Mouse (Mus musculus) neural tube, embryonic 12.5 days (tissue): ENCODE results near the gene Plxnb1. TPM values are rescaled to one million over a fixed set of nuclear protein-coding genes. Genes with fewer than 3 reads are reported as not detected.

ENCODE experiments used
- ATAC-seq: fragments of 200-750 bp; cut with Nextera tagmentation; 2 replicates; pipeline ENCODE4 v1.8.0; 2017; ENCODE audit warnings: low read depth, mild to moderate bottlenecking, moderate TSS enrichment, moderate library complexity; ENCODE audit not compliant: low FRiP score
- H3K27ac ChIP-seq: fragments of 300-500 bp; sonication (generic); 2 replicates; pipeline ENCODE4 v1.5.1; 2016
- H3K27me3 ChIP-seq: fragments of 300-500 bp; sonication (generic); replicated peaks from 2 replicates; pipeline ENCODE4 v1.6.1; 2016; ENCODE audit warnings: mild to moderate bottlenecking
- H3K36me3 ChIP-seq: fragments of 300-500 bp; sonication (generic); 2 replicates; pipeline ENCODE4 v1.6.1; 2016; ENCODE audit warnings: mild to moderate bottlenecking
- H3K4me1 ChIP-seq: fragments of 300-500 bp; sonication (generic); 2 replicates; pipeline ENCODE4 v1.6.1; 2016
- H3K4me2 ChIP-seq: fragments of 300-500 bp; sonication (generic); replicated peaks from 2 replicates; pipeline ENCODE4 v1.6.1; 2016; ENCODE audit warnings: mild to moderate bottlenecking
- H3K4me3 ChIP-seq: fragments of 300-500 bp; sonication (generic); 2 replicates; pipeline ENCODE4 v1.5.1; 2016
- H3K9ac ChIP-seq: fragments of 300-500 bp; sonication (generic); 2 replicates; pipeline ENCODE4 v1.6.1; 2016; ENCODE audit warnings: mild to moderate bottlenecking
- H3K9me3 ChIP-seq: fragments of 300-500 bp; sonication (generic); 2 replicates; pipeline ENCODE4 v1.6.1; 2016; ENCODE audit warnings: mild to moderate bottlenecking
- WGBS: fragments of 180-500 bp; shearing (Covaris S2); methylation state at CpG from one replicate; pipeline ENCODE4 v1.1.7; 2016; 5-methylcytosine and 5-hydroxymethylcytosine counted together
- polyA plus RNA-seq: library from polyadenylated mRNA; unstranded; fragments of >200 nt; fragmentation: Nextera tagmentation; extraction: Ambion mirVana; gene quantifications from 2 replicates; pipeline ENCODE4 v1.2.1, GENCODE M21; 2016

The Plxnb1 gene
- polyA plus RNA-seq, 1 experiment from 2014 or later = 38.3 TPM

- no peaks in the 10 kb centered on the region for H3K9me3 ChIP-seq
- peak overlapping the region; percentile 100; the same call in 1 of the 2 replicates for H3K27ac ChIP-seq
- peak overlapping the region; percentile 88 for H3K4me2 ChIP-seq
- peak overlapping the region; percentile 93 for H3K9ac ChIP-seq
- no peaks in the 10 kb centered on the region for H3K27me3 ChIP-seq
- peak overlapping the region; percentile 72 for H3K4me3 ChIP-seq
- H3K36me3 ChIP-seq = peaks cover 37% of the 10 kb centered on the region
- peaks cover 54% of the 10 kb centered on the region for H3K4me1 ChIP-seq
- no peak for ATAC-seq
- 16% methylated on average over 6 of the region's 6 CpGs for WGBS
These were observed 2.1 kb downstream of the Plxnb1 start for GRCm38 (mm10) chr9:109097291-109097690.

DNA sequence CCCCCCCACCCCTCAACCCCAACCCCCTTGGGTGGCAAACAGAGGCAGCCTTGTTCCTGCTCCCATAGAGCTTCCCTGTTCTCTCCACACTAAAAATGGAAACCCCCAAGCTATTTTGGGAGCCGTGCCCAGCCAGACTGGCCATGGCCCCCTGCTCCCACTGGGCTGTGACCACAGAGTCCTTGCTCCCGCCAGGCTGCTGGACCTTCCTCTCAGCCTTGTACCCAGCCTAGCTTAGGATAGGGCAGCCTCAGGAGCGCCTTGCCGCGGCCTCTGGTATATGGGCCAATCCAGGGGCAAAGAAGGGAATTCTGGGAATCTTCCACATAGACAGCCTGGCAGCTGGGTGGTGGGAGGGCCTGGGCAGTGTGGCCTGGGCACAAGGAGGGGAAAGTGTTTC is 2.6 kb downstream of the Plxnb1 start:
- Histone ChIP-seq H3K9me3 (no peaks in the 10 kb centered on the region), H3K4me1 (peaks cover 54% of the 10 kb centered on the region)

DNA sequence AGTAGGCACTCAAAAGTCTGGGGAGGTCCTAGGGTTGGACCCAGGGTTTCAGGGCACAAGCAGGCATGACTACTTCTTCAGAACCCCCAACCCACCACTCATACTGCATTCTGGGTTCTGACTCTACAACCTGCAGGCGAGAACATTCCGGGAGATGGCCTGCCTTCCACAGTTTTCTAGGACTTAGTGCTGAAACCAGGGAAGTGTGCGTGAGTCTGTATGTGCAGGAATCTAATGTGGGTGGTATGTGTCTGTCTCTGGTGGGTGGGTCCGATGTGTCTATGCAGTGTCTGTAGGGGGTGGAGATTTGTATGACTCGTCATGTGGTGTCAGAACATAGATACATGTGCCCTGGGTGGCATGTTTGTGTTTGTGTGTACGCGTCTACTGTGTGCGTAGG is 3.2 kb downstream of the Plxnb1 start:
- peak overlapping the region; percentile 93 for H3K9ac ChIP-seq
- H3K4me2 ChIP-seq = peak overlapping the region; percentile 88
- H3K27ac ChIP-seq = no peak overlapping the region
- no peaks in the 10 kb centered on the region for H3K27me3 ChIP-seq
- H3K9me3 ChIP-seq = no peaks in the 10 kb centered on the region
- no peak for ATAC-seq
- peaks cover 42% of the 10 kb centered on the region for H3K36me3 ChIP-seq
- 93% methylated on average over 8 of the region's 8 CpGs for WGBS
- H3K4me3 ChIP-seq = peak overlapping the region; percentile 72
- peaks cover 52% of the 10 kb centered on the region for H3K4me1 ChIP-seq

More for the DNA sequence above, 2.6 kb downstream of the Plxnb1 start:
- H3K27me3 ChIP-seq = no peaks in the 10 kb centered on the region
- H3K4me3 ChIP-seq = peak overlapping the region; percentile 72
- peaks cover 38% of the 10 kb centered on the region for H3K36me3 ChIP-seq
- H3K9ac ChIP-seq = peak overlapping the region; percentile 93
- no peak for ATAC-seq
- WGBS = 56% methylated on average over 5 of the region's 5 CpGs
- H3K27ac ChIP-seq = 0 out of 2 replicates have a peak overlapping the region, but pooled peaks have one; percentile 100
- H3K4me2 ChIP-seq = peak overlapping the region; percentile 88

DNA sequence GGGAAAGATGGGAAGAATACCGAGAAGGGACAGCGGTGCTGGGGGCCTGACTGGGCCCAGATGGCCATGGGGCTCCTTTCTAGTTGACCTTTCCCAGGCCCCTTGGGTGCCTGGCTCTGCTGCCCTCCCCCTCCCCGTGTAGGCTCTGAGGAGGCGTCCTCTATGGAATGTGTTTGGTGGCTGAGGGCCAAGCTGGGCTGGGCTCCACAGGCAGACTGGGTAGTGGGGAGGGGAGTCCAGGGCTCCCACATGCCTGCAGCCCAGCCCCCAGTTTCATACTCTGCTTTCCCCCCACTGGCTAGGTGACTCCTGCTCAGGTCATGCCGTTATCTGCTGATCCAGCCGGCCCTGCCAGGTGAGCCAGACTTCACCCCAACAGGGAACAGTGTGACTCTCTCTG is 3.8 kb downstream of the Plxnb1 start:
- no peak overlapping the region for H3K27ac ChIP-seq
- peak overlapping the region; percentile 93 for H3K9ac ChIP-seq
- H3K4me3 ChIP-seq = no peak overlapping the region
- H3K36me3 ChIP-seq = peaks cover 48% of the 10 kb centered on the region
- H3K9me3 ChIP-seq = no peaks in the 10 kb centered on the region
- H3K4me2 ChIP-seq = peak overlapping the region; percentile 88
- WGBS = 52% methylated on average over 6 of the region's 6 CpGs
- no peaks in the 10 kb centered on the region for H3K27me3 ChIP-seq
- peaks cover 46% of the 10 kb centered on the region for H3K4me1 ChIP-seq
- no peak for ATAC-seq

DNA sequence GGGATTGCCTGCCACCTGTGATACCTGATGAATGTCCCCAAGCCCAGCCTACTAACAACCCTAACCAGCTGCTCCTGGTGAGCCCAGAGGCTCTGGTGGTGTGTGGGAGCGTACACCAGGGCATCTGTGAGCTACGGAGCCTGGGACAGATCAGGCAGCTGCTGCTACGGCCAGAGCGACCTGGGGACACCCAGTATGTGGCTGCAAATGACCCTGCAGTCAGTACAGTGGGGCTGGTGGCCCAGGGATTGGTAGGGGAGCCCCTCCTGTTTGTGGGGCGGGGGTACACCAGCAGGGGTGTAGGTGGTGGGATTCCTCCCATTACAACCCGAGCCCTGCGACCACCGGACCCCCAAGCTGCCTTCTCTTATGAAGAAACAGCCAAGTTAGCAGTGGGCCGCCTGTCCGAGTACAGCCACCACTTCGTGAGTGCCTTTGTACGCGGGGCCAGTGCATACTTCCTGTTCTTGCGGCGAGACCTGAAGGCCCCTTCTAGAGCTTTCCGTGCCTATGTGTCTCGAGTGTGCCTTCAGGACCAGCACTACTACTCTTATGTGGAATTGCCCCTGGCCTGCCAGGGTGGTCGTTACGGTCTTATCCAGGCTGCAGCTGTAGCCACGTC is 5.2 kb downstream of the Plxnb1 start:
- Histone ChIP-seq H3K36me3 (peaks cover 62% of the 10 kb centered on the region), H3K4me1 (peaks cover 49% of the 10 kb centered on the region)
- 88% methylated on average over 20 of the region's 20 CpGs for WGBS

DNA sequence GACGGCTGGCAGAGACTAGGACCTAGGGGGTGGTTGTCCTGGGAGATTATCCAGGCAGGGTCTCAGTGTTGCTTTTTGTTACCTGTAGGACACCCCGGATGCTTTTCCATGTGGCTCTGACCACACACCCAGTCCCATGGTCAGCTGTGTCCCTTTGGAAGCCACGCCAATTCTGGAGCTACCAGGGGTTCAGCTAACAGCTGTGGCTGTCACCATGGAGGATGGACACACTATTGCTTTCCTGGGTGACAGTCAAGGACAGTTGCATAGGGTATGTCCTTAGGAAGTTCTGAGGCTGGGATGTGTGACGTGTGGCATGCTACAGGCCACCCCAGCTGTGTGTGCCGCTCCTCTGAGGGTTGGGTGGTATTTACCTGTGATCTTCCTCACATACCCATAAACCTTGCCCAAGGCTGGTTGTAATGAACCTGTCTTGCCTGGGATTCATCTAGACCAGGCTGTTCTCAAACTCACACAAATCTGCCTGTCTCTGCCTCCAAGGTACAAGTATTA is 6.8 kb downstream of the Plxnb1 start:
- Histone ChIP-seq H3K9ac (no peak overlapping the region), H3K4me3 (no peak overlapping the region), H3K36me3 (peaks cover 78% of the 10 kb centered on the region), H3K27me3 (no peaks in the 10 kb centered on the region), H3K9me3 (no peaks in the 10 kb centered on the region), H3K27ac (no peak overlapping the region), H3K4me1 (peaks cover 45% of the 10 kb centered on the region), H3K4me2 (no peak overlapping the region)
- 92% methylated on average over 5 of the region's 5 CpGs for WGBS
- ATAC-seq = no peak

More for the DNA sequence above, 5.2 kb downstream of the Plxnb1 start:
- no peaks in the 10 kb centered on the region for H3K27me3 ChIP-seq
- 0 out of 2 replicates have a peak overlapping the region, but pooled peaks have one; percentile 26 for H3K27ac ChIP-seq
- H3K4me3 ChIP-seq = no peak overlapping the region
- no peak for ATAC-seq
- no peak overlapping the region for H3K9ac ChIP-seq
- no peak overlapping the region for H3K4me2 ChIP-seq
- no peaks in the 10 kb centered on the region for H3K9me3 ChIP-seq

- Histone ChIP-seq H3K36me3 (peaks cover 83% of the 10 kb centered on the region), H3K27ac (no peak overlapping the region), H3K4me1 (peaks cover 41% of the 10 kb centered on the region), H3K27me3 (no peaks in the 10 kb centered on the region), H3K9me3 (no peaks in the 10 kb centered on the region), H3K4me2 (no peak overlapping the region), H3K9ac (no peak overlapping the region), H3K4me3 (no peak overlapping the region)
- 91% methylated on average over 3 of the region's 3 CpGs for WGBS
- ATAC-seq = no peak
These were observed 7.4 kb downstream of the Plxnb1 start for GRCm38 (mm10) chr9:109102541-109102940.

- ATAC-seq = no peak
- no peaks in the 10 kb centered on the region for H3K9me3 ChIP-seq
- no peak overlapping the region for H3K9ac ChIP-seq
- H3K27me3 ChIP-seq = no peaks in the 10 kb centered on the region
- no peak overlapping the region for H3K4me3 ChIP-seq
- 77% methylated on average over 7 of the region's 7 CpGs for WGBS
- peaks cover 34% of the 10 kb centered on the region for H3K4me1 ChIP-seq
- no peak overlapping the region for H3K27ac ChIP-seq
- no peak overlapping the region for H3K4me2 ChIP-seq
- H3K36me3 ChIP-seq = peaks cover 90% of the 10 kb centered on the region
These were observed 8.1 kb downstream of the Plxnb1 start for GRCm38 (mm10) chr9:109103250-109103649.

- WGBS = 86% methylated on average over 9 of the region's 9 CpGs
- H3K27ac ChIP-seq = no peak overlapping the region
- no peaks in the 10 kb centered on the region for H3K9me3 ChIP-seq
These were observed 8.9 kb downstream of the Plxnb1 start for GRCm38 (mm10) chr9:109104083-109104482.

GRCm38 (mm10) chr9:109105011-109105410 is 9.8 kb downstream of the Plxnb1 start:
- Histone ChIP-seq H3K4me1 (peaks cover 19% of the 10 kb centered on the region), H3K36me3 (peaks cover 99% of the 10 kb centered on the region), H3K4me3 (no peak overlapping the region), H3K4me2 (no peak overlapping the region), H3K27ac (no peak overlapping the region), H3K9ac (no peak overlapping the region), H3K9me3 (no peaks in the 10 kb centered on the region), H3K27me3 (no peaks in the 10 kb centered on the region)
- 83% methylated on average over 12 of the region's 12 CpGs for WGBS
- no peak for ATAC-seq

More at GRCm38 (mm10) chr9:109104083-109104482, 8.9 kb downstream of the Plxnb1 start:
- no peak overlapping the region for H3K4me2 ChIP-seq
- peaks cover 99% of the 10 kb centered on the region for H3K36me3 ChIP-seq
- H3K4me3 ChIP-seq = no peak overlapping the region
- H3K9ac ChIP-seq = no peak overlapping the region
- ATAC-seq = no peak
- H3K4me1 ChIP-seq = peaks cover 25% of the 10 kb centered on the region
- H3K27me3 ChIP-seq = no peaks in the 10 kb centered on the region

DNA sequence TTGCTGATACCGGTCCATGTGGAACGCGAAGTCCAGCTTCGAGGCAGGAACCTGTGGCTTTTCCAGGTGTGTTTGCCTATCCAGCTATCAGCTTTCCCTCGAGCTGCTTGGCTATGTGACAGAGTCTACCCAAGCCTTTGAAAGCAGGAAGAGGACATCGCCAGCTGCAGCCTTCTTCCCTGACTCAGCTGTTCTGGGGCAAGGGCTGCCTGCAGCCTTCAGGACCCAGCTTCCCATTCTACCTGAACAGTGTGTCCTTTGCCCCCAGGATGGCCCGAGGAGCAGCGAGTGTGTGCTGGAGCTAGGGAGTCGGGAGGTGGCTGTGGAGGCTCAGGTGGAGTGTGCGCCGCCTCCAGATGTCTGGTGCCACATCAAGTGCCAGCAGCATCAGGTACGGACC is 10.5 kb downstream of the Plxnb1 start:
- no peak overlapping the region for H3K4me3 ChIP-seq
- no peak for ATAC-seq
- H3K9me3 ChIP-seq = no peaks in the 10 kb centered on the region
- H3K27me3 ChIP-seq = no peaks in the 10 kb centered on the region
- peaks cover 99% of the 10 kb centered on the region for H3K36me3 ChIP-seq
- WGBS = 95% methylated on average over 12 of the region's 12 CpGs
- no peak overlapping the region for H3K9ac ChIP-seq
- H3K27ac ChIP-seq = no peak overlapping the region
- peaks cover 16% of the 10 kb centered on the region for H3K4me1 ChIP-seq
- no peak overlapping the region for H3K4me2 ChIP-seq

- H3K36me3 ChIP-seq = peaks cover 99% of the 10 kb centered on the region
These were observed 12.2 kb downstream of the Plxnb1 start for GRCm38 (mm10) chr9:109107341-109107740.

GRCm38 (mm10) chr9:109110240-109110639 is 15.1 kb downstream of the Plxnb1 start:
- ATAC-seq = no peak
- peaks cover 100% of the 10 kb centered on the region for H3K36me3 ChIP-seq
- 95% methylated on average over 11 of the region's 11 CpGs for WGBS

More at GRCm38 (mm10) chr9:109107341-109107740, 12.2 kb downstream of the Plxnb1 start:
- Histone ChIP-seq H3K27ac (no peak overlapping the region), H3K4me1 (peaks cover 16% of the 10 kb centered on the region), H3K27me3 (no peaks in the 10 kb centered on the region), H3K4me3 (no peak overlapping the region), H3K4me2 (no peak overlapping the region), H3K9ac (no peak overlapping the region), H3K9me3 (no peaks in the 10 kb centered on the region)
- ATAC-seq = no peak
- 34% methylated on average over 4 of the region's 6 CpGs for WGBS

More at GRCm38 (mm10) chr9:109110240-109110639, 15.1 kb downstream of the Plxnb1 start:
- H3K9ac ChIP-seq = no peak overlapping the region
- H3K4me2 ChIP-seq = no peak overlapping the region
- H3K4me3 ChIP-seq = no peak overlapping the region
- no peaks in the 10 kb centered on the region for H3K9me3 ChIP-seq
- H3K4me1 ChIP-seq = peaks cover 6% of the 10 kb centered on the region
- no peaks in the 10 kb centered on the region for H3K27me3 ChIP-seq
- H3K27ac ChIP-seq = no peak overlapping the region
